Mouse (Mus musculus): ENCODE measurements around the gene Zbtb38.

Gene Zbtb38

DNA sequence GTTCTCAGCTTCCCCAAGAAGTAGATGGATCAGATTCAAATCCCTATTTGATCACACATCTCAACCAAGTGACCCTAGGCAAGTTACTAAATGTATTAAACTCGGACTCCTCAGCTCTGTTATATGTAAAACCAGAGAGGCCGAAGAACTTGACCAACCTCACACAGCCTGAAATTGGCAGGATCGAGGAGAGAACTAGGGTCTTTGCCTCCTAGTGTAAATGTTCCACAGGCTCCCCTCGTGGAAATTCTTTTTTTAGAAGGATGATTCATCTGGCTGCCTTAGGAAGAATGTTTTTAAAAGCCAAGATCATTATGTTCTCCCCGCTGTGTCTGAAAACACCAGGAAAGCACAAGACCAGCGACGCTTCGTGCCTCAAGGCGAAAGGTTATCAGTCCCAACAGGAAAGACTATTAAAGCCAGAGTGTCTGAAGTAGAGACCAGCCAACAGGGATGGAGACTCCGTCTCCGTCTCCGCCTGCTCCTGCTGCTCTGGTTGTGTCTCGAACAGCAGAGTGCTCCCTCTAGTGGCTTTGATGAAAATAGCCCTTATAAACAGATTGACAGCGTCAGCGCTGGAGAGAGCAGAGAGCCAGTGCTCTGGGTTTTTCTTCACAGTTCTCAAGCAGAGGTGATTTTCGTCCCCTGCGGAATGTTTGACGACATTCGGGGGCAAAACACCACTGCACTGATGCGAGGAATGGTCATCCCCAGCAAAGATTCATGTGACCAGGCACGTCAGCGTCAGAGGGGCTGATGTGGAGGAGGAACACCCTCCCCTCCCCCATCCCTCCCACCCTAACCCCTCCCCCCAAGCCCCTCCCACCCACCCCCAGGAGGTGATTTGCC, 6.3 kb upstream of the Zbtb38 start:
- peak; percentile 92 for DNase-seq (ENCODE audit: low read depth)

DNA sequence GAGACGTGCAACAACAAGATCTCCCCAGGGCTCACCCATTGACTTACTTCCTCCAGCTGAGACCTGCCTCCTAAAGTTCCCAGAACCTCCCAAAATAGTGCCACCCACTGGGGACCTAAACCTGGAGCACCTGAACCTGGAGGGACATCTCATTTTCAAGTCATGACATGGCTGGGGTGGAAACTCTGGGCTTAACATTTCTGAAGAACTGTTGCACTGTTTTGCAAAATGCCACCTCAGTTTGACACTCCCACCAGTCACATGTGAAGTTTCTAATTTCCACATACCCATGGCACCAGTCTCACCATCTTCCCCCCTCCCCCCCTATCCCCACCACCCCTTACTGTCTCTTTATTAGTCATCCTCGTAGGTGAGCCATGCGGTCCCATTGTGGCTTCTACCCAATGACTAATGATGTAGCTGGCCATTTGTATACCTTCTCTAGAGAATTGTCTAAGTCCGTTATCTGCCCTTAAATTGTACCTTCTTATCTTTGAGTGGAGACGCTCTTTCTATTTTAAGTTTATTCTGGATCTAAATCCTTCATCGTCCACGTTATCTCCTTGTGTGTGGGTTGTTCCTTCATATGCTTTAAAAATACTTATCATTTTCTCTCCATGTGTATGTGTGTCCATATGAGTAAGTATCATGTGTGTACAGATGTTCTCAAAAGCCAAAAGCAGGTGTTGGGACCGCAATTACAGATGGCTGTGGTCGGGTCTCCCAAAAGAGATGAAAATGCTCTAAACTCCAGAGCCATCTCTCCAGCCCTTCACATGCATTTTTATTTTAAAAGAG, 4.2 kb upstream of the Zbtb38 start:
- peak; percentile 50 for DNase-seq (ENCODE audit: low read depth)

DNA sequence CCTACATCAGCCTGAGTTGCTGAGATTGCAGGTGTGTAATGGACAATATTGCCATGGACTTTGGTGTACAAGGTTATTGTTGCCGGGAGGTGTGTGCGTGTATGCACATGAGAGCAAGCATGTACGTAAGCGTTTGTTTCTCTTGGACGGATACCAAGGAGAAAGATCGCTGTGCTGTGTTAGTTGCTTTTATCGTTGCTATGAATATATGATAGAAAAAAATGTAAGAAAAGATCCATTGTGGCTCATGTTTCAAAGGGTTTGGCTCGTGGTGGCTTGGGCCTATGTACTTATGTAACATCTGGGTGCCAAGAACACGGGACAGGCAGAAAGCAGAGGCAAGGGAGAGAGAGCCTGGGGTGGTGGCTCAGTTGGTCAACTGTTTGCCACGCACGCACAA, 3.1 kb upstream of the Zbtb38 start:
- DNase-seq (ENCODE audit: low read depth) = no peak

DNA sequence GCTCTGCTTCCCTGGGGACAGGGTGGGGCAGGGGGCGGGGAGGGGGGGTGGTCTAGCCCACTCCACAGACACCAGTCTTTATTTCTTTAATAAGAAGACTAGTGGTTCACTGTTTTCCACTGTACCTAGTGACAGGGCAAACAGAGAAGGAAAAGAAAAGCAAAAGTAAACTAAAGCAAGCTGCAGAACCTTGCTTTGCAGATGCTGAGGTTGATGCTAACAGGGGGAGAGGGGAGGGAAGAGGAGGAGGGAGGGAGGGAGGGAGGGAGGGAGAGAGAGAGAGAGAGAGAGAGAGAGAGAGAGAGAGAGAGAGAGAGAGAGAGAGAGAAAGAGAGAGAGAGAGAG, 2.0 kb upstream of the Zbtb38 start:
- DNase-seq (ENCODE audit: low read depth) = no peak

DNA sequence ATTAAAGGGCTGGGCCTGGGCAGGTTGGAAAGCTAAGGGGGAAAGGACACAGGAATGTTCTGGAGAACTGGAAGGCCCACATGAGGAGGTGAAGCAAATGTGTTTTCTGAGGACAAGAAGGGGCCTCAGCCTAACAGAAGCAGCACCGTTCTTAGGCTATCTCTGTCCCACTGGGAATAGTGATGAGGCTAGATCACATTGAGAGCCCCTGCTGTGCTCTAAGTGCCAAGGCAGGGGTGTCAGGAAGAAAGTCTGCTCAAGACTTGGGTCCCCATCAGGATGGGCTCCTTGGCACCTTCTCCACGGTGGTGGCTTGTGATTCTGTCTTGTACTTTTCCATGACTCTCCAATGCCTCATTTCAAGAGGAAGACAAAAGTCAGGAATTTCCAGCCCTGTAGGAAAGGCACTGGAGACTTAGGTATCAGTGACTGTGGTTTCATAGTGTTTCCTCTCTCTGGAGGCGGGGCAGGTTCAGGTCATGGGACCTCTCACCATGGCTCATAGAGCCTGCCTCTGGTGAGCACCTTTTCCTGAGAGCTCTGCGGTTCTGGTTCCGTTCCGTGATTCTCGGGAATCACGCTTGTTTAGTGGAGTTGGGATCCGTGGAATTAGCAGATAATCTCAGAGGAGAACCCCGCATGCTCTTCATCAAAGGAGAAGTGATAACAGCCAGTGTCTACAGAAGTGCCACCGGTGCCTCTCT, 1.4 kb upstream of the Zbtb38 start:
- no peak for DNase-seq (ENCODE audit: low read depth)

DNA sequence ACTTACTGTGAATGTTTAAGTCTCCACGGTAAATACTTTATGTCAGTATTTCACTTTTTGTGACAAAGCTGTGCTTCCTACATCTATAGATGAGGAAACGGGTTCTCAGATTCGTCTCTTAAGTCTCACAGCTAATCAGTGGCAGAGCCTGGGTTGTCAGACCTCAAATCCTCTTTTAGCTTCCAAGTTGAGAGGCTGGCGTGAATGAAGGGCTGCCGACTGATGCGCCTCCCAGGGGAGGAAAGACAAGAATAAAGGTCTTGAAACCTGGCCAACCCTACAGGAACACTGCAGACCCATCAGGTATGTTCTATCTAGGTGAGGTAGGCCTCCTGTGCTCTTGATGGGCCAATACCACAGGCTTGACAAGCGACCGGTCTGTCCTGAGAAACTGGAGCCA, 761 bp upstream of the Zbtb38 start:
- DNase-seq (ENCODE audit: low read depth) = no peak

DNA sequence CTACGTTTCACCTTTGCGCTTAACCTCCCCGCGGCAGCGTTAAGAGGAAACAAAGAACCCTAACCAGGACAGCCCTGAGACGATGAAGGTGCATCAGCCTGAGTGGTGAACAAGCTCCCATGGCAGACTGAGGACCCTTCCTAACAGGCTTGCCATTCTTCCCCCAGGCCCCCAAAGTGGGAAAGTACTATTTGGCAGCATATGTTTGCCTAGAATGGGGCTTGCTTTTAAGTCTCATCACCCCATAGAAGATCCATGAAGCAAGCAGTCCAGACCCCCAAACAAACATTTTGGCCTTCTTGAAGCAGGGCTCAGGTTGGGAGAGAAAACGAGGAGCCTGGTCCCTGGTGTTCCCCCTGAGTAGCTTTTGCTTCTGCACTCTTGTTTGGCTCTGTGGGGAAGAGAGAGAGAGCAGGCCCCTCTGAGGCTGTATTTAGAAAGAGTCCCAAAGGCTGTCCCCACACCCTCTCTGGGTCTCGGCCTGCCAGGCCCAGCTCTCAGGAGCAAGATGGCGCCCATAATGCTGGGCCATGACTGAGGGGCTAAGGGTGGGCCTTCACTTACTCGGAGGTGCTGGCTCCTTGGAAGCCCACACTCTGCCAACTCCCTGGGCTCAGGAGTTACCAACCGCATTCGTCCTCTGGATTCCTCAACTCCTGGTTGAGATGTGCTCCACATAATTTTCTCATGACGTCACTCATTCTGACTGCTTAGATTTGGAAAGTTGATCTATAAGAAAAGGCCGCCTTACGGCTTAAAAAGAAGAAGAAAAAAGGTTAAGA, 619 bp downstream of the Zbtb38 start:
- DNase-seq (ENCODE audit: low read depth) = no peak

DNA sequence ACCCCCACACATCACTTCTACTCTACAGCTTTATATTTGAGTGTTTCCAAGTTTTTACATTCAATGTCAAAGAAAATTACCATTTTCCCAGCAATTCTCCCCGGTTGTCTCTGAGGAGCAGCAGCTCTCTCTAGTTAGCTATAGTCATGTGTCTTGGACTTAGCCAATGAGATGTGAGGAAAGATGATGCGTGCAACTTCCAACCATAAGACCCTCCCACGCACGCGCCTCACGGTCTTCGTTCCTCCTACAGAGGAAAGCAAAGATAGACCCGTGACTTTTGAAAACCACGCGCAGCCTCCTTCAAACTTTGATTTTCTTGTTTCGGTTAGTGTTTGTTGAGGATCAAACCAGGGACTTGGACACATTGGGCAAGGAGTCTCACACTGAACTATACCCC, 2.0 kb downstream of the Zbtb38 start:
- no peak for DNase-seq (ENCODE audit: low read depth)

DNA sequence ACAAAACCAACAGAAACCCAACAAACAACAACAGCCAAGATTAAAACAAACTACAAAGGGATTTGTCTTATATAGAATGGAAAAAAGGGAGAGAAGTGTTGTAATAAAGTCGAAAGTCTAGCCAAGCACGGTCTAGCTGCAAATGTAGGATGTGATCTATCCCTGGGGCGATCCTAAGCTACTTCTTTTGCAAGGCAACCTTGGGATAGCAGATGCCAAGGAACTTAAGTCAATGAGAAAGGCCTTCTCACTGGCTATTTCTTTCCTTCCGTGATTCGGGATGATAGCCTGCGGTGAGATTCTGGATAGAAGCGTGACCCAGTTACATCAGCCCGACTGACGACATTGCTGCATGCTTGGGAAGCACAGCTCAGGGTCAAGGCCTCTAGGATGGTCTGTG, 6.1 kb downstream of the Zbtb38 start:
- no peak for DNase-seq (ENCODE audit: low read depth)

DNA sequence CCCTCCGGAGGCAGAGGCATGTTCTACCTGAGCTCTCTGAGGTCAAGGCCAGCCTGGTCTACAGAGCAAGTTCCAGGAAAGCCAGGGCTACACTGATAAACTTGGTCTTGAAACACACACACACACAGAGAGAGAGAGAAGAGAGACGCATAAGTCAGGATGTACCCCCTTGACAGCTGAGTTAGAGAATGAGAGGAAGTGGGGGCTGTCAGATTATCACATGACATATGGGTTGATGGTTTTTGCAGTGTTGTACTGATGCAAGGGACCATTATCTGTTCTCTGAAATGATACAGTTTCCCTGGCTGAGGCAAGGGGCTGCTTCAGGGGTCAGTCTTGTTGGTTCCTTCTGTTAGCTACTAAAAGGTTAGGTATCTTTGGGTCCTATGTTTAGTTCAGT, 7.7 kb downstream of the Zbtb38 start:
- DNase-seq (ENCODE audit: low read depth) = no peak

DNA sequence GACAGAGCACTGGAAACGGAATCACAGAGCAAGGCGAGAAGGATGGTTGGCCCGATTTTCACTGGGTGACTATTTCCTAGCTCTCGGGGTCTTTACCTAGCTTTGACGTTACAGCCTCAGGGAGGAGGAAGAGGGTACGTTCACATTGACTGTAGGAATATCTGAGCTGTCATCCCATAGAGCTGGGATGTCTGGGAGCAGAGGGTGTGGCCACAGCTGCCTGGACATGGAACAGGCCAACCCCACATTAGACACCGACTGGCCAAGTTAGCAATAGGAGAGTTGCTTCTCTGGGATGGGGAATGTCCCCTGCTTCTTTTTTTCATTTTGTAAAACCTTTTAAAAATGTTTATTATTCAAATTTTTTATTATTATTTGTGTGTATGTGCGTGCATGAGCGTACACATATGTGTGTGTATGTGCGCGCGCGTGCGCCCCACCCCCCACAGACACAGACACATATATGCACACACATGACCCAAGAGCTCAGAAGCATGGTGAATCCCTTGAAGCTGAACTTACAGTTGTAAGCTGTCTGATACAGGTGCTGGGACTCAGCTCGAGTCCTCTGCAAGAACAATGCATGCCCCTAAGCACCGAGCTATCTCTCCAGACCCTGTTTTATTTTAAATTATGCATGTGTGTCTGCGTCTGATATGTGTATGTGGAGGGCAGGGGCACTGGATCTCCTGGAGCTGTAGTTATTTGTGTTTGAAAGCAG, 11.1 kb downstream of the Zbtb38 start:
- DNase-seq (ENCODE audit: low read depth) = no peak

DNA sequence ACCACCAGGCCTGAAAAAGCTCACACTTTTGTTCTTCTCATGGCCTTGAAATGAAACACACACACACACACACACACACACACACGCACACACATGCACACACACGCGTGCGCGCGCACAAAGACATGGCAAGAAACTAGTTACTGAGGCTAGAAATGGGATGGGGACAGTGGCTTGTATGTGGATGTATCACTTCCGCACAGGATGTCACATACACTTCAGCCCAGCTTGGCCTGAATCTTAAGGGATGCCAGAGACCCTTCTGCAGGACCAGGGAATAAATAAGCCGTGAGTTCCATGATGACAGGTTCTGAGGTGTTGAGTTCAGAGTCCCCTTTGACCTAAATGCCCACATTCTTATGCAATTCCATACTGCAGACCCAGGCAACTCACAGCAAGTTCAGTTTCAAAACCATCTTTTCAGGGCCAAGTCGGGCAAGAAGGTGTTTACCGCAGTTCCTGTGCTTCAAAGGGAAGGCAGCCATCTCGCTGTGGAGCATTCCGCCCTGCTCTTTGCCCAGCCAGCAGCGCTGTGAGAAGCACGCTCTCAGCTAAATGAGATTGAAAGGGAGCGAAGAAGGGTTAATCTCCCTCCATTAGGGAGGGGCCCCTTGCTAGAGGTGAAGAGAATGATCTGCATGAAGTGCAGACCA, 11.8 kb downstream of the Zbtb38 start:
- no peak for DNase-seq (ENCODE audit: low read depth)

DNA sequence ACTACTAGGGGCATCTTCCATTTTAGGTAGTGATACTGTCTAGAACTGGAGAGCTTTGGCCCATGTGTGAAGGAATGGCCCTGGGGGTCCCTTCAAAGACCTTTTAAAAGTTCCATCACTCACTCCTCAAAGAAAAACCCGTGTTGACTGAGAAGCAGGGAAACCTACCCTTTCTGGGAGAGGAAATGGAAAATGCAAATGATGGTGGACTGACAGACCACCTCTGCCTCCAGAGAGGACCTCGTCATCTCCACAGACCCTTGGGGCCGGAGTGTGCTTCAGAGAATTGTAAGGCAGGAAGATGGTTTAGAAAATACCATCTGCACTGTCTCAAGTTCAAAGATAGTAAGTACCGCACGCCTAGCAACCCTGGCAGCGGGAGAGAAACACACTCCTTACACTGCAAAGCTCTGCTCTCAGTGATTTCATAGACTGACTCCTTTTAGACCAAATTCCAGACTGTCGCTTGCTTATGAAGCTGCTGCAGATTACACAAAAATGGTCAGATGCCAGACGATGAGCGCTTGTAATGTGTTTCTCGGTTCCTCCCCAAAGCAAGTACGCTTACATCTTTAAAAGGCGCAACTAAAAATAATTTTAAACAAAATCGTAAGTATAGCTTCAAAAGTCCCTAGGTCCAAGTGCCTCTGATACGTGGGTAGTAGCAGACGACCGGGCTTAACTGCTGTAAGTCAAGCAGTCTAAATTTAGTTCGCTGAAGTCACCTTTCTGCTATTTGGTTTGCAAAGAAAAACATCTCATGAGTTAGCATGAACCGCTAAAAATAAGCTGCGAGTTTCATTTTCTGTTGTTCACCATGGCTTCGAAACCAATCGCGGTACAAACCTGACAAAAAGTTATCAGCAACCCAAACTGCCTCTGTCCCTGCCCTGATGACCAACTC, 12.6 kb downstream of the Zbtb38 start:
- no peak for DNase-seq (ENCODE audit: low read depth)

DNA sequence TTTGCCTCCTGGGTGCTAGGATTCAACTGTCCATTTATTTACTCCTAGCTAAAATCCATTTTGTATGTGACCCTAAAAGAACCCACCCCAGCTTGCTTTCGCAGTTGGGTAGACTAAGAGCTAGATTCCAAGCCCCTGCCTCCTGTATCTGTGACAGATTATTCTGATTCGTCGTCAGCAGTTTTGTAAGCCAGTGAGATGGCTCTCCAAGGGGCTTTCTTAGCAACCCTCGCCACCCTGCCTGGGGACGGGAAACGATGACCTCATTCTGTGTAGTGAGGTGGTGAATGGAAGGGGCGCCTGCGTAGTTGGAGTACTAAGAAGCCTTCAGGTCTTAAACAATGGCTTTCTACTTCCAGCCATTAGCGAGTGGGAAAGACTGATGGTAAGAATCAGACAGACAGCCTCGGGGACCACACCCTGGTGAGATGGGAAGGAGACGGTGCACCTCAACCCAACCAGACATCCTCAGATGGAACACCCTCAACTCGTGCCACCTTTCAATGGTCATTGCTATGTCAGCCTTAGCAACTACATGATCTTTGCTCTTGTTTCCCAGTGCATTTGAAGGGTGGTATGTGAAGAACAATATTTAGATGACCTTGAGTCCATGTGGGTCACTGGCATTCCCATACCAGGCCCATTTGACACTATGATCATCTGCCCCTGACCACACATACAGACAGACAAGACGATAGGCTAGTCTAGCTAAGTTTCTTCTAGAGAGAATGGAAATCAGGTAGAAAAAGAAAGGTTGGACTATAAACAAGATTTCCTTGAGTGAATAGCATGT, 13.9 kb downstream of the Zbtb38 start:
- no peak for DNase-seq (ENCODE audit: low read depth)

DNA sequence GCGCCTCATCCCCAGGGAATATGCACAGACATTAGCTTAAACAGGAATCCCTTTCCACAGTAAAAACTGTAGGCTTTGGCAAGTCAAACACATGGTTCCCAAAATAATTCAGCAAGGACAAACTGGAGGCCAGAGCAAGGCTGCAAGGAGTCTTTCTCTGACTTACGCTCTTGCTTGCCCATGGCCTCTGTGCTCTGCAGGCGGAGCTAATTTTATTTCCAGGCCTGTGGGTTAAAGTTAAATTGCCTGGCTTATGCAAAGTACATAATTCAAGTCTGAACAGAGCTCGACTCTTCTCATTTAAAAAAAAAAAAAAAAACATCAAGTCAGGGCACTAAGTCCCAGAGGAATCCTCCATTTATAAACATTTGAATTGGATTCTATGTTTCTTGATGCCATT, 16.7 kb downstream of the Zbtb38 start:
- no peak for DNase-seq (ENCODE audit: low read depth)

DNA sequence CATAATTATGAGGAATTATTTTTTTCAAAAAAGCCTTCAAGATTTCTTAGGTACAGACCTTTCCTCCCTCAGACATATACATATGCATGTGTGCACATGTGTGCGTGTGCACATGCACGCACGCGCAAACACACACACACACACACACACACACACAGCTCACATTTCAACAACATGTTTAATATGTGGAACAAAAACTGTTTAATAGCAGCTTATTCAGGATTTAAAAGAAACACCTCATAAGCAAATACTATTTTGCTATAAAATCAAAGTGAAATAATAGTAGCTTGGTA, 19.3 kb downstream of the Zbtb38 start:
- DNase-seq (ENCODE audit: low read depth) = no peak

DNA sequence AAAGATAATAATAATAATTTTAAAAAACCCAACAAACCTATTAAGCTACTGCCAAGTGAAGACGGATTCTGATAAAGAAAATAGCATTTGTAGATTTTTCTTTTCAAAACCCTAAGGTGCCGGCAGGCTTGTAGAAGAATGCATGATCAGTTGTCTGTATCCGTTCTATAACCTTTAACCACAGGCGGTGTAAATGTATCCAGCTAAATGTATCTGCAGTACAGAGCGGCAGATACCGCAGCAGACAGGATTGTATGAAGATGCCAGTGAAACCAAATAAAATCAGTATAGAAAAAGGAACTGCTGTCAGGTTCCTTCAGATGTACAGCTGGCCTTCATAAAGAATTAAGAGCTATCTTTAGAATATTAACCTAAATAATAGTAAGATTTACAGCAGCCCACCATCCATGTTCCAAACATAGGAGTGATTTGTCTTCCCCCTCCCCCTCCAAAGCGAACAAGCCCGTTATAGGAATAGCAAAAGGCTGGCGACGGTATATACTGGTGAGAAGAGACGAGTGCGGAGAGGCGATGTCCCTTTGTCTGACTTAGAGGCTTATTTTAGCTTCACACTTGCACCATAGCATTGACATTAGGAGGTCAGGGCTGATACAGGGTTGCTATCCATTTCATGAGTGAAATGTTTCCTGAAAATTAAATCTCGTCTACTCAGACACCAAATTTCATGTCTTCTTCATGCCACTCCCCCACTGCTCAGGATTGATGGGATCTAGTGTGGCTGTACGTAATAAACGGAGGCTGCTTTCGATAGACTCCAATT, 19.8 kb downstream of the Zbtb38 start:
- no peak for DNase-seq (ENCODE audit: low read depth)

DNA sequence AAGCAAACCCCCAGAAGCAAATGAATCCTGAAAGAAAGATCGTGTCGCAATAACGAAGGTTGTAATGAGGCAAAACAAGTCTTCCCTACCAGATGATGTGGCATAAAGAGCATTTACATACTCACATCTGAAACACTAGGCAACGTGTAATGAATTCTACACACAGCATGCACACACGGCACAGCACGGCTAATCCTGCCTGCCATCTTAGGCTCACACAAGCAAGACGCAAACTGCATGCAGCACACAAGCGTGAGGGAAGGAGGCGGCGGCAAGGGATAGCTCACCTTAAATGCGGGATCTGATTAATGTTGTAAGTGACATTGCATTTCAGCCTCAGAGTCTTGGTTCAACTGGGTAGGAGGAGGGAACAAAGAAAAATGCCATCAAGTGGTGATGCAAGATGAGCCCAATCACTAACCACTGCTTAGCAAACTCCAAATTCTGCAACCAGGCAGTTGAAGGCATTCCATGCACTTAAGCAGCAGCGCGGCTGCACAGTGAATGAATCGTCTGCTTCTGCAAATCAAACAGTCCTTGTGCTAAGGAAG, 20.6 kb downstream of the Zbtb38 start:
- DNase-seq (ENCODE audit: low read depth) = no peak
